Mouse (Mus musculus): ENCODE results near the gene Gm10135.
"Not testable (repeated sequence)": the region's sequence is repeated elsewhere in the genome, so short reads cannot be mapped to it uniquely, and the experiment has no call there.

The Gm10135 gene

GRCm38 (mm10) chr5:72974602-72975001 is at the start of gene Gm10135:
Gene Gm10135, minus strand, starts transcription at chr5:72974702.
- DNase-seq, result no peak

- no peak for DNase-seq
Measured at GRCm38 (mm10) chr5:73023801-73024200, 49.3 kb upstream of the Gm10135 start.

GRCm38 (mm10) chr5:73014745-73015144 is 40.2 kb upstream of the Gm10135 start:
- DNase-seq, result no peak

- not testable (repeated sequence) for DNase-seq
Measured at GRCm38 (mm10) chr5:73013611-73014287, 39.2 kb upstream of the Gm10135 start.

- DNase-seq, result not testable (repeated sequence)
Measured at GRCm38 (mm10) chr5:73012884-73013610, 38.5 kb upstream of the Gm10135 start.

GRCm38 (mm10) chr5:73011806-73012205 is 37.3 kb upstream of the Gm10135 start:
- not testable (repeated sequence) for DNase-seq

GRCm38 (mm10) chr5:73008230-73008629 is 33.7 kb upstream of the Gm10135 start:
- DNase-seq, result not testable (repeated sequence)

- no peak for DNase-seq
Measured at GRCm38 (mm10) chr5:73007582-73007959, 33.1 kb upstream of the Gm10135 start.

- no peak for DNase-seq
Measured at GRCm38 (mm10) chr5:73006784-73007581, 32.5 kb upstream of the Gm10135 start, which contains the start of gene Slc10a4. Gene Slc10a4, plus strand, starts transcription at chr5:73006883.

- no peak for DNase-seq
Measured at GRCm38 (mm10) chr5:73004046-73004445, 29.5 kb upstream of the Gm10135 start.

GRCm38 (mm10) chr5:72998546-72998945 is 24.0 kb upstream of the Gm10135 start:
- DNase-seq, result not testable (repeated sequence)

- DNase-seq, result no peak
Measured at GRCm38 (mm10) chr5:72995379-72995778, 20.9 kb upstream of the Gm10135 start.

GRCm38 (mm10) chr5:72994928-72995327 is 20.4 kb upstream of the Gm10135 start:
- no peak for DNase-seq

GRCm38 (mm10) chr5:72994424-72994823 is 19.9 kb upstream of the Gm10135 start:
- DNase-seq, result no peak

GRCm38 (mm10) chr5:72992474-72992873 is 18.0 kb upstream of the Gm10135 start:
- no peak for DNase-seq

- no peak for DNase-seq
Measured at GRCm38 (mm10) chr5:72989756-72990155, 15.3 kb upstream of the Gm10135 start.

- DNase-seq, result no peak
Measured at GRCm38 (mm10) chr5:72987786-72988185, 13.3 kb upstream of the Gm10135 start.

GRCm38 (mm10) chr5:72984091-72984490 is 9.6 kb upstream of the Gm10135 start:
- no peak for DNase-seq

- DNase-seq, result no peak
Measured at GRCm38 (mm10) chr5:72976539-72976938, 2.0 kb upstream of the Gm10135 start.

GRCm38 (mm10) chr5:72975996-72976395 is 1.5 kb upstream of the Gm10135 start:
- DNase-seq, result no peak

- DNase-seq, result no peak
Measured at GRCm38 (mm10) chr5:72972934-72973333, 1.6 kb downstream of the Gm10135 start.

- DNase-seq, result no peak
Measured at GRCm38 (mm10) chr5:72972435-72972834, 2.1 kb downstream of the Gm10135 start.

GRCm38 (mm10) chr5:72965706-72966105 is 8.8 kb downstream of the Gm10135 start:
- no peak for DNase-seq
